Mouse (Mus musculus) intestine, embryonic 16.5 days (tissue): ENCODE measurements at regions not wholly inside any gene's neighbourhood (a gene's known extent, or its start where the extent isn't known, plus 50 kb on each side); places are given as distances from the start of the nearest gene placed in this dataset.
A peak's percentile ranks its signal among the peaks of the same experiment; 100 is the strongest.
"Not testable (repeated sequence)": the region's sequence is repeated elsewhere in the genome, so short reads cannot be mapped to it uniquely, and the experiment has no call there.

Experiments used
- ATAC-seq: fragments of 200-750 bp; cut with Nextera tagmentation; 2 replicates; pipeline ENCODE4 v1.8.0; 2017; ENCODE audit warnings: moderate TSS enrichment, moderate library complexity
- H3K27ac ChIP-seq: fragments of 300-500 bp; sonication (generic); 2 replicates; pipeline ENCODE4 v1.5.1; 2014; ENCODE audit warnings: mild to moderate bottlenecking, low read length
- H3K27me3 ChIP-seq: fragments of 300-500 bp; sonication (generic); replicated peaks from 2 replicates; pipeline ENCODE4 v1.6.1; 2014; ENCODE audit warnings: low read length, control low read depth, mixed read lengths; ENCODE audit not compliant: control insufficient read depth, insufficient read depth
- H3K36me3 ChIP-seq: fragments of 300-500 bp; sonication (generic); 2 replicates; pipeline ENCODE4 v1.6.1; 2014; ENCODE audit warnings: low read length, control low read depth; ENCODE audit not compliant: control insufficient read depth, insufficient read depth
- H3K4me1 ChIP-seq: fragments of 300-500 bp; sonication (generic); 2 replicates; pipeline ENCODE4 v1.6.1; 2014; ENCODE audit warnings: low read length, control low read depth, mixed read lengths; ENCODE audit not compliant: control insufficient read depth, insufficient read depth
- H3K4me2 ChIP-seq: fragments of 300-500 bp; sonication (generic); 2 replicates; pipeline ENCODE4 v1.6.1; 2014; ENCODE audit warnings: low read depth, low read length, control low read depth
- H3K4me3 ChIP-seq: fragments of 300-500 bp; sonication (generic); 2 replicates; pipeline ENCODE4 v1.5.1; 2014; ENCODE audit warnings: mild to moderate bottlenecking, low read length
- H3K9ac ChIP-seq: fragments of 300-500 bp; sonication (generic); 2 replicates; pipeline ENCODE4 v1.6.1; 2014; ENCODE audit warnings: low read depth, low read length
- H3K9me3 ChIP-seq: fragments of 300-500 bp; sonication (generic); 2 replicates; pipeline ENCODE4 v1.6.1; 2016; ENCODE audit warnings: low read length, control low read depth; ENCODE audit not compliant: control insufficient read depth
- WGBS: fragments of 180-500 bp; shearing (Covaris S2); extraction: QIAGEN DNeasy Blood & Tissue Kit; methylation state at CpG from one replicate; pipeline ENCODE4 v1.1.7; 2014; 5-methylcytosine and 5-hydroxymethylcytosine counted together

- 0 out of 2 replicates have a peak, but pooled peaks have one; percentile 38 for ATAC-seq
- Histone ChIP-seq H3K4me1 (no peaks in the 10 kb centered on the region), H3K36me3 (no peaks in the 10 kb centered on the region), H3K4me2 (no peak overlapping the region), H3K9ac (no peak overlapping the region), H3K27ac (no peak overlapping the region), H3K27me3 (no peaks in the 10 kb centered on the region), H3K9me3 (no peaks in the 10 kb centered on the region), H3K4me3 (no peak overlapping the region)
- WGBS: 9% methylated on average over 3 of the region's 3 CpGs
Observed at GRCm38 (mm10) chr8:24386462-24386861, 339.2 kb downstream of the Adam3 start.

DNA sequence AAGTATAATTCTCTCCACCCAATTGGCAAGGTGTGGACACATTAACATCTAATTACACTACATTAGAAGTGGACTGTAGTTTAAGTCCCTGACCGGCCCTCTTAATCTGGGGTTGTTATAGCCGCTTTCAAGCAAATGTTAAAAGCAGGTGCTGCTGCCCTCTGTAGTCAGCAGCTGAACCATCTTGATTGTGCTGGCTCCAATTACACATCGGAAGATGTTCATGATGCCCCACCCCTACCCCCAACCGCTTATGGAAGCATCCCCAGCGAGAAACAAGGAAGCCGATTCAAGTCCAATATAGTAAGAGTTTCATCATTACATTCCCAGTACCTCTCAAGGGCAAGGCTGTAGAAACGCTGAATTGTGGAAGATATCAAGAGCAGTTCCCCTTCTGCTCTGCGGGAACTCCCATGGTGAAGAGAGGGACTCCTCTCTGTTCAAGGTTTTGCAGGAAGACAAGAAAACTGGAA, 341.7 kb downstream of the Adam3 start:
- Histone ChIP-seq H3K36me3 (no peaks in the 10 kb centered on the region), H3K9ac (no peak overlapping the region), H3K4me2 (no peak overlapping the region), H3K27me3 (no peaks in the 10 kb centered on the region), H3K27ac (no peak overlapping the region), H3K4me3 (no peak overlapping the region), H3K4me1 (no peaks in the 10 kb centered on the region), H3K9me3 (no peaks in the 10 kb centered on the region)
- 61% methylated on average over 8 of the region's 8 CpGs for WGBS
- ATAC-seq: peak; percentile 42; the same call in 1 of the 2 replicates

GRCm38 (mm10) chr8:24383130-24383962, 342.3 kb downstream of the Adam3 start:
- WGBS: 49% methylated on average over 14 of the region's 14 CpGs
- no peaks in the 10 kb centered on the region for H3K36me3 ChIP-seq
- no peaks in the 10 kb centered on the region for H3K4me1 ChIP-seq
- no peaks in the 10 kb centered on the region for H3K9me3 ChIP-seq
- H3K4me2 ChIP-seq: no peak overlapping the region
- no peak overlapping the region for H3K9ac ChIP-seq
- H3K27ac ChIP-seq: no peak overlapping the region
- peak; percentile 85 for ATAC-seq
- no peaks in the 10 kb centered on the region for H3K27me3 ChIP-seq
- no peak overlapping the region for H3K4me3 ChIP-seq

DNA sequence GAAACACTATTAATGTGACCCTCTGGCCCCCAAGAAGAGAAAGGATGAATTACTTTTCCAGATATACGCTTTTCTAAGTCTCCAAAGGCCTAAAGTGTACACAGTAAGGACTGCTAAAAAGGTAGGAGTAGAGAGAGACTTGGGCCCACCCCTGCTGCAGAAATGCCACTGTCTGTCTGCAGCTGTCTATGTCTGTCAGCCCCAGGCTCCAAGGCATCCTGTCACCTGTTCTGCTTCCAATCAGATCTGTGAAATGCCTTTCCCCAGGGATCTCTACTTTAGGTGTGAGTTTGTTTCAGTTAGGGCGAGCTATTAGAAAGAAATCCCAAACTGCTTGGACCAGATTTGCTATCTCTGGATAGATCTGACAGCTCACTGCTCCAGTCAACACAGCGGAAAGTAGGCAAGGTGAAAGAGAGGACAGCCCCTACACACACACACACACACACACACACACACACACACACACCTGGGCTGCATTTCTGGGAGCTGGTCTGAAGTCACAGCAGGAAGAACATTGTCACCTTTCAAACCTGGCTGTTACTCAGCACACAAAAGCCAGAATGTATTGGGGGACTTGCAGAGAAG, 343.9 kb downstream of the Adam3 start:
- H3K4me2 ChIP-seq: no peak overlapping the region
- no peak overlapping the region for H3K4me3 ChIP-seq
- H3K9ac ChIP-seq: no peak overlapping the region
- H3K4me1 ChIP-seq: no peaks in the 10 kb centered on the region
- H3K27ac ChIP-seq: no peak overlapping the region
- ATAC-seq: no peak
- WGBS: 67% methylated on average over 3 of the region's 3 CpGs
- no peaks in the 10 kb centered on the region for H3K9me3 ChIP-seq
- H3K36me3 ChIP-seq: no peaks in the 10 kb centered on the region
- H3K27me3 ChIP-seq: no peaks in the 10 kb centered on the region

DNA sequence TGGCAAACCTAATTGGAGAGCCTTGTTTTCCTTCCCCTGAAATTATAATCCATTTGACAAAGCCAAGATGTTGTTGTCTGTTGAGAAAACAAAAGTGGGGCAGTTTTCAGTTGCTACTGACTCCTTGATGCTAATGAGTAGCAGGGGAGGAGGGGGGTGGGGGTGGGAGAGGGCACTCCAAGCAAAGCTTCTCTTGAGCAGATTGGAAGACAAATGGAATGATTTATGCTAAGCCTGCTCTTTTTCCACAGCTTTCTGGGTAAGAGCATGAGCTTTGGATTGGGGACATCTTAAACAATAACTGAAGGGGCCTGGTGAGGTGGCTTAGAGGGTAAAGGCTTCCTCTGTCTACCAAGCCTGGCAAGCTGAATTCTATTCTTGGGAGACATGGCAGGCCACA, 347.6 kb downstream of the Adam3 start:
- ATAC-seq: no peak
- no peak overlapping the region for H3K4me3 ChIP-seq
- H3K9ac ChIP-seq: no peak overlapping the region
- H3K4me1 ChIP-seq: no peaks in the 10 kb centered on the region
- no peaks in the 10 kb centered on the region for H3K9me3 ChIP-seq
- no peak overlapping the region for H3K27ac ChIP-seq
- H3K27me3 ChIP-seq: no peaks in the 10 kb centered on the region
- H3K36me3 ChIP-seq: no peaks in the 10 kb centered on the region
- H3K4me2 ChIP-seq: no peak overlapping the region

DNA sequence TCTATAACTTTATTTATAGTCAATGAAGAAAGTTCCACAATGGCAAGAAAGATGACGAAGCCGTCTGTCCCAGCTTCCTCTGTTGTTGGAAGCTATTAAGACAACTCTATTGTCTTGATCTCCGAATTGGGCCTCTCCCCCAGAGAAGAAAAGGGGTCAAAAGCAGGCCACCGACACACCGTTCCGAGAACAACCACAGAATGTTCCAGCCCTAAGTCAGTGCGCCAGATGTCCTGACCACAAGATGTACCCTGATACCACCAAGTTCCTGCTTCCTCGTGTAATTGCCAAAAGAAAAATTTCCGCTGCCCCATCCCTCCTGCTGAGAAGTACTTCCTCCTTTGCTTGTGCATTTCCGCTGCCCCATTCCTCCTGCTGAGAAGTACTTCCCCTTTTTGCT, 348.8 kb downstream of the Adam3 start:
- ATAC-seq, H3K9ac ChIP-seq, H3K27me3 ChIP-seq, H3K4me2 ChIP-seq, H3K4me3 ChIP-seq, H3K9me3 ChIP-seq, H3K36me3 ChIP-seq, H3K4me1 ChIP-seq, H3K27ac ChIP-seq: not testable (repeated sequence)
- WGBS: 88% methylated on average over 10 of the region's 10 CpGs

DNA sequence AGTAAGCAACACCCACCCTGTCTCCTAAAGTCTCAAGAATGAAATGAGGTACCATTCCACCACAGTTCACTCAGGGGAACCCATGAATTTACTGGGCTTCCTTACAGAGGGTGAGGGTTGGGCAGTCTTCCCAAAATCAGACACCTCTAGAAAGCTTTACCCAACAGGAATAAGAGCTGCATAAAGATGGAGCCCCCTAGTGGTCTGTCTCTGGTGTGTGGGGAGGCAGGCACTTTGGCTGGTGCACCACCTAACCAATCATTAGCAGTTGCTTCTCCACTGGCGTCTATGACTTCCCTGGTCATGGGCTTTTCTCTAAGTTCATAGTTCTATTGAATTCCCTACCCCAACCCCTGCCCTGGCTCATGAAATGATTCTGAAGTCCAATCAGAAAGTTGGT, 351.1 kb downstream of the Adam3 start:
- no peaks in the 10 kb centered on the region for H3K27me3 ChIP-seq
- no peaks in the 10 kb centered on the region for H3K36me3 ChIP-seq
- no peak for ATAC-seq
- H3K4me1 ChIP-seq: no peaks in the 10 kb centered on the region
- WGBS: 85% methylated on average over 1 of the region's 1 CpGs
- no peak overlapping the region for H3K27ac ChIP-seq
- H3K9me3 ChIP-seq: no peaks in the 10 kb centered on the region
- H3K9ac ChIP-seq: no peak overlapping the region
- H3K4me3 ChIP-seq: no peak overlapping the region
- no peak overlapping the region for H3K4me2 ChIP-seq

- Histone ChIP-seq H3K27me3 (no peaks in the 10 kb centered on the region), H3K4me3 (no peak overlapping the region), H3K9ac (no peak overlapping the region), H3K36me3 (no peaks in the 10 kb centered on the region), H3K4me2 (no peak overlapping the region), H3K27ac (no peak overlapping the region), H3K9me3 (no peaks in the 10 kb centered on the region), H3K4me1 (no peaks in the 10 kb centered on the region)
- no peak for ATAC-seq
- 80% methylated on average over 4 of the region's 4 CpGs for whole genome bisulfite sequencing
Observed at GRCm38 (mm10) chr8:24372068-24372467, 353.6 kb downstream of the Adam3 start.

- 0 out of 2 replicates have a peak, but pooled peaks cover 2% of the 10 kb centered on the region for H3K4me1 ChIP-seq
- H3K27ac ChIP-seq: no peak overlapping the region
- no peaks in the 10 kb centered on the region for H3K27me3 ChIP-seq
- no peaks in the 10 kb centered on the region for H3K36me3 ChIP-seq
- H3K4me2 ChIP-seq: no peak overlapping the region
- H3K9ac ChIP-seq: no peak overlapping the region
- H3K9me3 ChIP-seq: no peaks in the 10 kb centered on the region
- 0 out of 2 replicates have a peak, but pooled peaks have one; percentile 55 for ATAC-seq
- no peak overlapping the region for H3K4me3 ChIP-seq
Observed at GRCm38 (mm10) chr8:24366000-24366399, 359.7 kb downstream of the Adam3 start.
